Mouse (Mus musculus) thymus, adult 18-20 months (tissue): ENCODE results near the gene Dgkd.
"Not testable (repeated sequence)": the region's sequence is repeated elsewhere in the genome, so short reads cannot be mapped to it uniquely, and the experiment has no call there.

Experiments
- DNase-seq, 2 experiments: peaks; one replicate each; pipeline ENCODE4 v3.0.0; 2022; ENCODE audit warnings: mixed read lengths in 2 of 2

Gene Dgkd

GRCm38 (mm10) chr1:87852892-87853600 is at the start of gene Dgkd:
TSS of gene Dgkd (plus strand) at chr1:87853287.
- peak; percentile 46 to 58 for DNase-seq

- no peak for DNase-seq
These were observed 49.5 kb upstream of the Dgkd start, which contains the start of gene Sag for GRCm38 (mm10) chr1:87803576-87803975. TSS of gene Sag (plus strand) at chr1:87803680.

- no peak for DNase-seq
These were observed 45.3 kb upstream of the Dgkd start for GRCm38 (mm10) chr1:87807751-87808150.

- DNase-seq, result no peak
These were observed 41.7 kb upstream of the Dgkd start for GRCm38 (mm10) chr1:87811391-87811790.

GRCm38 (mm10) chr1:87812061-87812460 is 41.0 kb upstream of the Dgkd start:
- no peak for DNase-seq

GRCm38 (mm10) chr1:87813155-87813554 is 39.9 kb upstream of the Dgkd start:
- no peak for DNase-seq

- DNase-seq, result no peak
These were observed 39.4 kb upstream of the Dgkd start for GRCm38 (mm10) chr1:87813681-87814080.

- no peak for DNase-seq
These were observed 28.6 kb upstream of the Dgkd start for GRCm38 (mm10) chr1:87824420-87824995.

- no peak for DNase-seq
These were observed 27.8 kb upstream of the Dgkd start for GRCm38 (mm10) chr1:87825281-87825680.

- no peak for DNase-seq
These were observed 27.1 kb upstream of the Dgkd start for GRCm38 (mm10) chr1:87825991-87826390.

GRCm38 (mm10) chr1:87826474-87826873 is 26.6 kb upstream of the Dgkd start:
- no peak for DNase-seq

- not testable (repeated sequence) for DNase-seq
These were observed 25.6 kb upstream of the Dgkd start for GRCm38 (mm10) chr1:87827476-87827875.

- DNase-seq, result peak; percentile 77 to 90
These were observed 24.9 kb upstream of the Dgkd start for GRCm38 (mm10) chr1:87828185-87828584.

- DNase-seq, result no peak
These were observed 24.0 kb upstream of the Dgkd start for GRCm38 (mm10) chr1:87828926-87829580.

GRCm38 (mm10) chr1:87829621-87830211 is 23.4 kb upstream of the Dgkd start:
- DNase-seq, result peak; percentile 49 to 66

- no peak for DNase-seq
These were observed 16.6 kb upstream of the Dgkd start for GRCm38 (mm10) chr1:87836453-87836852.

- DNase-seq, result no peak
These were observed 16.1 kb upstream of the Dgkd start for GRCm38 (mm10) chr1:87837018-87837417.

GRCm38 (mm10) chr1:87840411-87841208 is 12.5 kb upstream of the Dgkd start:
- DNase-seq, result no peak

GRCm38 (mm10) chr1:87846801-87847474 is 6.1 kb upstream of the Dgkd start:
- peak; percentile 75 to 90 for DNase-seq

- no peak for DNase-seq
These were observed 5.5 kb upstream of the Dgkd start for GRCm38 (mm10) chr1:87847475-87848168.

- peak in 1 of 2 experiments; percentile 39 for DNase-seq
These were observed 4.7 kb upstream of the Dgkd start for GRCm38 (mm10) chr1:87848237-87848996.
